Mouse (Mus musculus): ENCODE results near the gene Adra1d. TPM values are rescaled to one million over a fixed set of nuclear protein-coding genes. Genes with fewer than 3 reads are reported as not detected.

The Adra1d gene
- polyA plus RNA-seq, 1 experiment from 2014 or later, result 0.45 TPM

- Histone ChIP-seq H3K27me3 (replicated peaks) (no peaks in the 10 kb centered on the region), H3K4me2 (replicated peaks) (no peak overlapping the region), H3K9me3 (no peaks in the 10 kb centered on the region), H3K36me3 (no peaks in the 10 kb centered on the region), H3K4me3 (replicated peaks) (no peak overlapping the region), H3K9ac (no peak overlapping the region), H3K27ac (0 out of 2 replicates have a peak overlapping the region, but pooled peaks have one; percentile 27), H3K4me1 (replicated peaks) (peaks cover 16% of the 10 kb centered on the region; the same call in 1 of the 2 replicates)
- WGBS, result 25% methylated on average over 3 of the region's 3 CpGs
- peak; percentile 61; the same call in 1 of the 2 replicates for ATAC-seq
Measured at GRCm38 (mm10) chr2:131506358-131506757, 55.7 kb downstream of the Adra1d start.

GRCm38 (mm10) chr2:131505431-131505830, 56.7 kb downstream of the Adra1d start:
- Histone ChIP-seq H3K36me3 (no peaks in the 10 kb centered on the region), H3K9ac (no peak overlapping the region), H3K4me3 (replicated peaks) (no peak overlapping the region), H3K4me1 (replicated peaks) (peaks cover 16% of the 10 kb centered on the region; the same call in 1 of the 2 replicates), H3K27ac (no peak overlapping the region), H3K9me3 (no peaks in the 10 kb centered on the region), H3K4me2 (replicated peaks) (no peak overlapping the region), H3K27me3 (replicated peaks) (no peaks in the 10 kb centered on the region)
- ATAC-seq, result no peak

- H3K36me3 ChIP-seq, result no peaks in the 10 kb centered on the region
- H3K4me3 ChIP-seq (replicated peaks), result no peak overlapping the region
- WGBS, result 75% methylated on average over 5 of the region's 5 CpGs
- no peaks in the 10 kb centered on the region for H3K27me3 ChIP-seq (replicated peaks)
- H3K27ac ChIP-seq, result no peak overlapping the region
- peaks cover 7% of the 10 kb centered on the region; the same call in 1 of the 2 replicates for H3K4me1 ChIP-seq (replicated peaks)
- no peak overlapping the region for H3K4me2 ChIP-seq (replicated peaks)
- H3K9me3 ChIP-seq, result no peaks in the 10 kb centered on the region
- H3K9ac ChIP-seq, result no peak overlapping the region
- ATAC-seq, result no peak
Measured at GRCm38 (mm10) chr2:131502561-131502960, 59.5 kb downstream of the Adra1d start.

GRCm38 (mm10) chr2:131501886-131502285, 60.2 kb downstream of the Adra1d start:
- H3K9me3 ChIP-seq, result no peaks in the 10 kb centered on the region
- no peak overlapping the region for H3K4me2 ChIP-seq (replicated peaks)
- no peaks in the 10 kb centered on the region for H3K36me3 ChIP-seq
- peaks cover 7% of the 10 kb centered on the region; the same call in 1 of the 2 replicates for H3K4me1 ChIP-seq (replicated peaks)
- no peak overlapping the region for H3K4me3 ChIP-seq (replicated peaks)
- WGBS, result 51% methylated on average over 5 of the region's 5 CpGs
- H3K27me3 ChIP-seq (replicated peaks), result no peaks in the 10 kb centered on the region
- no peak for ATAC-seq
- no peak overlapping the region for H3K9ac ChIP-seq
- H3K27ac ChIP-seq, result no peak overlapping the region

- H3K27me3 ChIP-seq (replicated peaks), result no peaks in the 10 kb centered on the region
- no peaks in the 10 kb centered on the region for H3K36me3 ChIP-seq
- WGBS, result 70% methylated on average over 5 of the region's 5 CpGs
- ATAC-seq, result peak; percentile 11; the same call in 1 of the 2 replicates
- no peak overlapping the region for H3K4me2 ChIP-seq (replicated peaks)
- H3K9me3 ChIP-seq, result no peaks in the 10 kb centered on the region
- peaks cover 2% of the 10 kb centered on the region; the same call in 1 of the 2 replicates for H3K4me1 ChIP-seq (replicated peaks)
- no peak overlapping the region for H3K4me3 ChIP-seq (replicated peaks)
- no peak overlapping the region for H3K27ac ChIP-seq
- H3K9ac ChIP-seq, result no peak overlapping the region
Measured at GRCm38 (mm10) chr2:131499290-131499845, 62.7 kb downstream of the Adra1d start.

- Histone ChIP-seq H3K4me1 (replicated peaks) (peaks cover 2% of the 10 kb centered on the region; the same call in 1 of the 2 replicates), H3K27ac (no peak overlapping the region), H3K36me3 (no peaks in the 10 kb centered on the region), H3K9ac (no peak overlapping the region), H3K4me2 (replicated peaks) (no peak overlapping the region), H3K9me3 (no peaks in the 10 kb centered on the region), H3K4me3 (replicated peaks) (no peak overlapping the region), H3K27me3 (replicated peaks) (no peaks in the 10 kb centered on the region)
- WGBS, result 65% methylated on average over 7 of the region's 7 CpGs
- ATAC-seq, result no peak
Measured at GRCm38 (mm10) chr2:131498219-131498618, 63.9 kb downstream of the Adra1d start.

- Histone ChIP-seq H3K27me3 (replicated peaks) (no peaks in the 10 kb centered on the region), H3K9me3 (no peaks in the 10 kb centered on the region), H3K4me1 (replicated peaks) (peaks cover 9% of the 10 kb centered on the region), H3K27ac (no peak overlapping the region), H3K4me3 (replicated peaks) (no peak overlapping the region), H3K4me2 (replicated peaks) (no peak overlapping the region), H3K36me3 (no peaks in the 10 kb centered on the region), H3K9ac (no peak overlapping the region)
- WGBS, result 82% methylated on average over 4 of the region's 4 CpGs
- peak; percentile 72 for ATAC-seq
Measured at GRCm38 (mm10) chr2:131497224-131497856, 64.7 kb downstream of the Adra1d start.

GRCm38 (mm10) chr2:131496125-131496820, 65.8 kb downstream of the Adra1d start:
- ATAC-seq, result no peak
- WGBS, result 81% methylated on average over 5 of the region's 5 CpGs
- peaks cover 10% of the 10 kb centered on the region for H3K4me1 ChIP-seq (replicated peaks)

More at GRCm38 (mm10) chr2:131496125-131496820, 65.8 kb downstream of the Adra1d start:
- Histone ChIP-seq H3K9ac (no peak overlapping the region), H3K4me2 (replicated peaks) (no peak overlapping the region), H3K4me3 (replicated peaks) (no peak overlapping the region), H3K27me3 (replicated peaks) (no peaks in the 10 kb centered on the region), H3K27ac (no peak overlapping the region), H3K36me3 (no peaks in the 10 kb centered on the region), H3K9me3 (no peaks in the 10 kb centered on the region)

Other genes starting within 250 kb of the Adra1d start
- gene Rnf24, start 209.4 kb downstream of the Adra1d start, polyA plus RNA-seq (2015; fragmentation: Nextera tagmentation; extraction: Ambion mirVana), result 2.1 and 2.2 TPM in 2 replicates
- 23.3 and 24.0 TPM in 2 replicates for gene Smox, start 70.8 kb downstream of the Adra1d start, polyA plus RNA-seq (2015; fragmentation: Nextera tagmentation; extraction: Ambion mirVana)